Mouse (Mus musculus) gastrocnemius, adult 2 months (tissue): ENCODE data around the gene Dnttip1. TPM values are rescaled to one million over a fixed set of nuclear protein-coding genes. Genes with fewer than 3 reads are reported as not detected.

Experiments used
- DNase-seq: peaks from one replicate; pipeline ENCODE4 v3.0.0; 2022
- H3K27ac ChIP-seq: fragments of 200-600 bp; 2 replicates; pipeline ENCODE4 v1.8.1; 2022; ENCODE audit warnings: mild to moderate bottlenecking
- H3K4me3 ChIP-seq: fragments of 200-600 bp; 2 replicates; pipeline ENCODE4 v1.8.1; 2022; ENCODE audit warnings: mild to moderate bottlenecking, moderate library complexity
- CTCF ChIP-seq: fragments of 200-600 bp; IDR thresholded peaks from 2 replicates; pipeline ENCODE4 v1.8.1; 2022; ENCODE audit warnings: antibody characterized with exemption, mild to moderate bottlenecking, moderate library complexity
- intact Hi-C: fragments of 180-260 bp; cut with DNase I; formaldehyde crosslinking; loops from one replicate; pipeline ENCODE4 v1.15.1; 2025
- total RNA-seq, 2 experiments: library from RNA; stranded (reverse); gene quantifications; 2 replicates each; pipeline ENCODE4 v1.2.3; 2021

Gene Dnttip1
- total RNA-seq, 2 experiments from 2014 or later, result 18.5 to 19.4 TPM

GRCm38 (mm10) chr2:164776801-164777200, 31.0 kb downstream of the Dnttip1 start:
- peak overlapping the region; percentile 74 for H3K4me3 ChIP-seq
- intact Hi-C loops, result no loop called here
- no peak for TF ChIP-seq CTCF

GRCm38 (mm10) chr2:164777246-164778014, 31.6 kb downstream of the Dnttip1 start:
- H3K4me3 ChIP-seq, result peak overlapping the region; percentile 74
- peak; percentile 36 for DNase-seq
- no peak for TF ChIP-seq CTCF
- intact Hi-C loops, result no loop called here
- H3K27ac ChIP-seq, result peak overlapping the region; percentile 95

More at GRCm38 (mm10) chr2:164776801-164777200, 31.0 kb downstream of the Dnttip1 start:
- peak overlapping the region; percentile 95 for H3K27ac ChIP-seq
- DNase-seq, result peak; percentile 56

- no peak for TF ChIP-seq CTCF
- DNase-seq, result no peak
- Histone ChIP-seq H3K4me3 (peak overlapping the region; percentile 74), H3K27ac (peak overlapping the region; percentile 95)
- intact Hi-C loops, result no loop called here
Observed at GRCm38 (mm10) chr2:164778015-164778287, 32.2 kb downstream of the Dnttip1 start.

- TF ChIP-seq CTCF, result no peak
- intact Hi-C loops, result no loop called here
- DNase-seq, result peak; percentile 91
- H3K4me3 ChIP-seq, result peak overlapping the region; percentile 74
- peak overlapping the region; percentile 95 for H3K27ac ChIP-seq
Observed at GRCm38 (mm10) chr2:164778809-164779208, 33.0 kb downstream of the Dnttip1 start.

- no peak for TF ChIP-seq CTCF
- Histone ChIP-seq H3K4me3 (peak within 1 kb of the TSS; percentile 74), H3K27ac (peak within 1 kb of the TSS; percentile 95)
- intact Hi-C loops, result no loop called here
- DNase-seq, result peak; percentile 87
Observed at GRCm38 (mm10) chr2:164779481-164780086, 33.8 kb downstream of the Dnttip1 start, which contains the start of gene Tnnc2. TSS of gene Tnnc2 (minus strand) at chr2:164779967.

GRCm38 (mm10) chr2:164781876-164782275, 36.1 kb downstream of the Dnttip1 start:
- H3K27ac ChIP-seq, result peak overlapping the region; percentile 95
- DNase-seq, result peak; percentile 91
- TF ChIP-seq CTCF, result no peak
- intact Hi-C loops, result no loop called here
- peak overlapping the region; percentile 52 for H3K4me3 ChIP-seq

GRCm38 (mm10) chr2:164783926-164784581, 38.3 kb downstream of the Dnttip1 start:
- intact Hi-C loops, result no loop called here
- peak; percentile 49; the same call in 1 of the 2 replicates for TF ChIP-seq CTCF
- Histone ChIP-seq H3K27ac (peak overlapping the region; percentile 98), H3K4me3 (no peak overlapping the region; the same call in 1 of the 2 replicates)
- no peak for DNase-seq

GRCm38 (mm10) chr2:164784869-164785420, 39.2 kb downstream of the Dnttip1 start:
- peak; percentile 19 for DNase-seq
- intact Hi-C loops, result no loop called here

GRCm38 (mm10) chr2:164785481-164786387, 40.0 kb downstream of the Dnttip1 start, which contains the start of gene Snx21:
TSS of gene Snx21 (plus strand) at chr2:164785823.
- peak; percentile 63 for TF ChIP-seq CTCF
- Histone ChIP-seq H3K4me3 (peak within 1 kb of the TSS; percentile 90), H3K27ac (peak within 1 kb of the TSS; percentile 98)
- DNase-seq, result peak; percentile 97
- intact Hi-C loops, result no loop called here

More at GRCm38 (mm10) chr2:164784869-164785420, 39.2 kb downstream of the Dnttip1 start:
- peak overlapping the region; percentile 98 for H3K27ac ChIP-seq
- peak overlapping the region; percentile 90 for H3K4me3 ChIP-seq
- no peak for TF ChIP-seq CTCF

- H3K27ac ChIP-seq, result peak overlapping the region; percentile 98
- peak; percentile 26 for DNase-seq
- H3K4me3 ChIP-seq, result peak overlapping the region; percentile 90
- no peak for TF ChIP-seq CTCF
- intact Hi-C loops, result no loop called here
Observed at GRCm38 (mm10) chr2:164786388-164786885, 40.7 kb downstream of the Dnttip1 start.

GRCm38 (mm10) chr2:164787032-164787431, 41.2 kb downstream of the Dnttip1 start:
- peak overlapping the region; percentile 90 for H3K4me3 ChIP-seq
- TF ChIP-seq CTCF, result no peak
- DNase-seq, result no peak
- peak overlapping the region; percentile 98 for H3K27ac ChIP-seq
- intact Hi-C loops, result no loop called here
